Mouse (Mus musculus): ENCODE data around the gene Dlx2.

- no peak for TF ChIP-seq MYOD1 (IDR thresholded peaks at IDR 0.05; ENCODE audit: control insufficient read depth, insufficient read length, low read depth)
- TF ChIP-seq USF1 (IDR thresholded peaks at IDR 0.05; ENCODE audit: low read depth) = no peak
- no peak for TF ChIP-seq CEBPB (IDR thresholded peaks at IDR 0.05; ENCODE audit: low read depth)
- no peak for TF ChIP-seq CTCF (IDR thresholded peaks at IDR 0.05; ENCODE audit: control insufficient read depth, insufficient read depth, insufficient read length)
- TF ChIP-seq MYOG (IDR thresholded peaks at IDR 0.05; ENCODE audit: control insufficient read depth, extremely low read depth, insufficient read length) = no peak
- no peak for TF ChIP-seq MAX (IDR thresholded peaks at IDR 0.05)
- TF ChIP-seq FOSL1 (IDR thresholded peaks at IDR 0.05; ENCODE audit: insufficient read depth, low read length, poor library complexity, severe bottlenecking) = no peak
Measured at GRCm38 (mm10) chr2:71497175-71497574, 49.4 kb downstream of the Dlx2 start.

All from C2C12 (cell line).